Mouse (Mus musculus): ENCODE data around the gene Rit1. TPM values are rescaled to one million over a fixed set of nuclear protein-coding genes. Genes with fewer than 3 reads are reported as not detected.
"Not testable (repeated sequence)": the region's sequence is repeated elsewhere in the genome, so short reads cannot be mapped to it uniquely, and the experiment has no call there.

Gene Rit1
- 10 to 100 TPM; 32.1 to 33.2 TPM for total RNA-seq (2021)
- long read RNA-seq, experiment 1, transcript Rit1-201 (6 exons, 1,204 nt), result major isoform, 16 of 22 reads
- long read RNA-seq, experiment 1, partial matches to known transcripts, result 1 of 22 reads
- long read RNA-seq, experiment 1, other reads (novel, unspliced or antisense), result 4 of 22 reads
- long read RNA-seq, experiment 2, transcript Rit1-201 (6 exons, 1,204 nt), result major isoform, 18 of 23 reads
- long read RNA-seq, experiment 2, partial matches to known transcripts, result 0 of 23 reads
- long read RNA-seq, experiment 2, other reads (novel, unspliced or antisense), result 3 of 23 reads

- DNase-seq (ENCODE audit: low spot score in 2 of 2), result peak; percentile 73 to 90
These were observed at the start of gene Rit1 for GRCm38 (mm10) chr3:88716399-88717197. TSS of gene Rit1 (plus strand) at chr3:88716838.

DNA sequence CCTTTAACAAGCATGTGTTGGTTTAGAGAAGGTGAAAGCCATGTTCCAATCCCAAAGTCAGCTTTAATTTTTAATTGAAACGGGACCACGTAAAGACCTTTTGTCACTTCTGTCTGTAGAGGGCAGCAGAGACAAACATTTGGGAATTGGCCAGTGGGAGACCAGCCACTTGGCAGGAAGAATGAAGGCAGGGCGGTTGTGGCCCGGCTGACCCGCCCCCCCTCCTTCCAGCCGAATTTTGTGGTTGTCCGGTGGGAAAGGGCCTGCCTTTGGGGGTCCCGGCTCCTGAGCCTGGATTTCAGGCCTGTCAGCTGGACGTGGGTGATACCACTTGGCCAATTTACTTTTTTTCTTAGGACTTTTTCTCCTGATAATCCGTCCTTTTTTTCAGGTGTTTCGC is 39.2 kb upstream of the Rit1 start:
- peak; percentile 64 to 73 for DNase-seq (ENCODE audit: low spot score in 2 of 2)

GRCm38 (mm10) chr3:88683814-88684213 is 32.8 kb upstream of the Rit1 start:
- no peak for DNase-seq (ENCODE audit: low spot score in 2 of 2)

DNA sequence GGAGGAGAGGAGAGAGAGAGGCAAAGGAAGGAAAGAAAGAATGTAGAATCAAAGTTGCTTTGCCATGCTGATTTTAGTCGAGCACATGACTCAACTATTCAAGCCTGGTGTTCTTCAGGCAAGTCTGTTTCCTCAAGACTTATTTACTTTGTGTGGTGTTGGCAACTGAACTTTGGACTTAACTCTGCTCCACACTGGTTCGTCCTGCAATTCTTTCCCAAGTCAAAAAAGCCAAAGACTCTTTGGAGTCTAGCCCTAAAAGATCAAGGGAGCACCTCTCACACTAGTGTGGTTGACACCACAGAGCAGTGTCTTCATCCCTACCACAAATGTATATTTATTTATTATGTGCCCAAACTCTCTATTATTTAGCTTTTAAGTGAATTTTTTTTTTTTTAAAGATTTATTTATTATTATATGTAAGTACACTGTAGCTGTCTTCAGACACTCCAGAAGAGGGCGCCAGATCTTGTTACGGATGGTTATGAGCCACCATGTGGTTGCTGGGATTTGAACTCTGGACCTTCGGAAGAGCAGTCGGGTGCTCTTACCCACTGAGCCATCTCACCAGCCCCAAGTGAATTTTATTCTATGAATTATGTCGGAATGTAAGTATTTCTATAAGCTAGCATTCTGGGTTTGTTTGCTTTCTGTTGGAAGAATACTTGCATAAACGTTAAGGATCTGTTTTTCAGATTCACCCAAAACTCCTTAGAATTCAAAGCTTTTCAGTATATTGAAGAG is 32.2 kb upstream of the Rit1 start:
- DNase-seq (ENCODE audit: low spot score in 2 of 2), result no peak

- peak; percentile 92 to 97 for DNase-seq (ENCODE audit: low spot score in 2 of 2)
These were observed 31.4 kb upstream of the Rit1 start, which contains the start of gene Khdc4 for GRCm38 (mm10) chr3:88684980-88685941. TSS of gene Khdc4 (plus strand) at chr3:88685803.

DNA sequence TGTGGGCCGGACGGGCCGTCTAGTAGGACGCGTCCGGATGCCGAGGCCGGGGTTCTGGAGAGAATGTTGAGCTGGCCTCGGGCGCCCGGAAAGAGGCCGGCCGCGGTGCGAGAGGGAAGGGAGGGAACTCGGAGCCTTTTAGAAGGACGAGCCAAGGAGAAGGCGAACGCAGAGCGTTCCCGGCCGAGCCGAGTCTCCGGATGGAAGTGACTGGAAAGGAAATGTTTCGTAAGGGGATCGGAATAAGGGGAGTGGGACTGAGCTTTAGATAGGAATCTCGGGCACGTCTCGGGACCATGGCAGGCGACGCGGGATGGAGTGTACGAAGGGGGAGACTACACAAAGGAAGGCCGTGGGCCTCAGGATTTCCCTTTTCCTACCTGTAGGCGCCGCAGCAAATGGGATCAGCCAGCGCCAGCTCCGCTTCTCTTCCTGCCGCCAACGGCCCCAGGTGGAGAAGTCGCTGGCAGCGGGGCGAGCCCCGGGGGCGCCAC is 30.6 kb upstream of the Rit1 start:
- peak; percentile 26 to 39 for DNase-seq (ENCODE audit: low spot score in 2 of 2)

GRCm38 (mm10) chr3:88686734-88687611 is 29.7 kb upstream of the Rit1 start:
- no peak for DNase-seq (ENCODE audit: low spot score in 2 of 2)

DNA sequence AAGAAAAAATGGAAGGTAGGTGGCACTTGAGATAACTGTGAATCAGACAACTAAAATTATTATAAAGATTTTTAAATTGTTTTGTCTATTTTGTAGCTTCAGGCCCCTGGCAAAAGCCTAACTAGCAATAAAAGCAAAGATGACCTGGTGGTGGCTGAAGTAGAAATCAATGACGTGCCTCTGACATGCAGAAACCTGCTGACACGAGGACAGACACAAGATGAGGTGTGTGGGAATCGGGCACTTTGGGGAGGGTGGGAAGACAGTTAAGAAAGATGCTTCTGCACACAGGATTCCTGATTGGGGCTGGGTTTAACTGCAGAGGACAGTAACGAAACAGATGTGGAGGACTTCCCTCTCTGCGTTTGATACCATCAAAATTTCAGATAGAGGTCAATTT is 27.6 kb upstream of the Rit1 start:
- no peak for DNase-seq (ENCODE audit: low spot score in 2 of 2)

DNA sequence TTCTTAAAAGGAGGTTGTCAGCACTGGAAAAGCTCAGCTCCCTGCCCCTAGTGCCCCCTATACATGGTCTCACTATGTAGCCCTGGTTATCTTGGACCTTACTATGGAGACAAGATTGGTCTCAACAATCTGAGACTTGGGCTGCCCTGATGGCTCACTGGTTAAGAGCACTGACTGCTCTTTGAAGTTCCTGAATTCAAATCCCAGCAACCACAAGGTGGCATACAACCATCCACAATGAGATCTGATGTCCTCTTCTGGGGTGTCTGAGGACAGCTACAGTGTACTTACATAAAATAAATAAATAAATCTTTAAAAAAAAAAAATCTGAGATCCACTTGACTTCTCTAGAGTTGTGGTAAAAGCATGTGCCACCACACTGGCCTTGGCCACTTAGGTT is 21.1 kb upstream of the Rit1 start:
- DNase-seq (ENCODE audit: low spot score in 2 of 2), result no peak

- no peak for DNase-seq (ENCODE audit: low spot score in 2 of 2)
These were observed 18.6 kb upstream of the Rit1 start for GRCm38 (mm10) chr3:88698051-88698450.

DNA sequence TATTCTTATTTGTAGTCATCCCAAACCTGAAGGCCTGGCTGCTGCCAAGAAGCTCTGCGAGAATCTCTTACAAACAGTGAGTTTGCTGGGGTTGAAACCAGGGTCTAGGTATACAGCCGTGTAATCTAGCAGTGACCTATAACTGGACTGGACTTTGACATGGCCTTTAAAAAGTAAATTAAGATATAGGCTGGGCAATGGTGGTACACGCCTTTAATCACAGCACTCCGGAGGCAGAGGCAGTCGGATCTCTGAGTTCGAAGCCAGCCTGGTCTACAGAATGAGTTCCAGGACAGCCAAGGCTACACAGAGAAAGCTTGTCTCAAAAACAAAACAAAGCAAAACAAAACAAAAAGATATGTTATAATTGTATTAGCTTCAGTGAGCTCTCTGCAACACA is 17.8 kb upstream of the Rit1 start:
- no peak for DNase-seq (ENCODE audit: low spot score in 2 of 2)

DNA sequence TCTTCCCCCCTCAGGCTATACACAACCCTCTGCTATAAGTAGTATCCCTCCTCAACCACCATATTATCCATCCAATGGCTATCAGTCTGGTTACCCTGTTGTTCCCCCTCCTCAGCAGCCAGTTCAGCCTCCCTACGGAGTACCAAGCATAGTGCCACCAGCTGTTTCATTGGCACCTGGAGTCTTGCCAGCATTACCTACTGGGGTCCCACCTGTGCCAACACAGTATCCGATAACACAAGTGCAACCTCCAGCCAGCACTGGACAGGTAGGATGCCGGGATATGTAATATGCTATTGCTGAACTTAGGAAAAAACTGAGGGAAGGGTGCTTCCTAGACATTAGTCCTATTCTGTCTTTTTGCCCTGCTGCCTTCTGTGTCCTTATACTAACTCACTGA is 16.4 kb upstream of the Rit1 start:
- no peak for DNase-seq (ENCODE audit: low spot score in 2 of 2)

DNA sequence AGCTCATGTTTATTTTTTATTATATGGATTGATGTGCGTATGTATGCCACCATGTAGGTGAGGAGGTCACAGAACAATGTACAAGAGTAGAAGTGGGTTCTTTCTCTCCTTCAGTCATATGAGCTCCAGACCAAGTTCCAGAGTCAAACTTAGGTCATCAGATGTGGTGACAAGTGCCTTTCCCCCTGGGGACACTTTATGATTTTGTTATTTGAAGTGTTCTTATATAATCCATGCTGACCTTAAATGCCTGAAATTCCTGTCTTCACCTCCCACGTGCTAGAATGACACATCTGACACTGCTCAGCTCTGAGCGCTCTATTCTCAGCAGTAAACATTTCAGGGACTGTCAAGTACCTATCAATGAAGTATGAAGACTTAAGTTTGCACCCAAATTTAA is 15.4 kb upstream of the Rit1 start:
- DNase-seq (ENCODE audit: low spot score in 2 of 2), result no peak

DNA sequence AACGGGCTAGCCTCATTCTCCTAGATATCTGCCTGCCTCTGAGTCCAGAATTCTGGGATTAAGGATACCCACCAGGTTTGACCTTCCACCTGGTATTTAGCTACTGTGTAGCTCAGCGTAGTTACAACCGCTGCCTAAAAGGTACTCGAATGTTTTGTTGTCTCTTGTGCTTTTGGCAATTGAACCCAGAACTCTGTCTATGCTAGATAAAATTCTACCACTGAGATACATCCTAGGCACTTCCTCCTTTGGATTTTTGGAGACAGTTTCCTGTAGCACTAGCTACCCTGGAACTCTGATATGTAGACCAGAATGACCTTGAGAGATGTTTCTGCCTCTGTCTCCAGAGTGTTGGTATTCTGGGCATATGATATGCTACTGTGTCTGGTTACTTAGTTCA is 2.9 kb upstream of the Rit1 start:
- no peak for DNase-seq (ENCODE audit: low spot score in 2 of 2)

GRCm38 (mm10) chr3:88714725-88715124 is 1.9 kb upstream of the Rit1 start:
- DNase-seq (ENCODE audit: low spot score in 2 of 2), result no peak

- not testable (repeated sequence) for DNase-seq (ENCODE audit: low spot score in 2 of 2)
These were observed 922 bp upstream of the Rit1 start for GRCm38 (mm10) chr3:88715716-88716115.

DNA sequence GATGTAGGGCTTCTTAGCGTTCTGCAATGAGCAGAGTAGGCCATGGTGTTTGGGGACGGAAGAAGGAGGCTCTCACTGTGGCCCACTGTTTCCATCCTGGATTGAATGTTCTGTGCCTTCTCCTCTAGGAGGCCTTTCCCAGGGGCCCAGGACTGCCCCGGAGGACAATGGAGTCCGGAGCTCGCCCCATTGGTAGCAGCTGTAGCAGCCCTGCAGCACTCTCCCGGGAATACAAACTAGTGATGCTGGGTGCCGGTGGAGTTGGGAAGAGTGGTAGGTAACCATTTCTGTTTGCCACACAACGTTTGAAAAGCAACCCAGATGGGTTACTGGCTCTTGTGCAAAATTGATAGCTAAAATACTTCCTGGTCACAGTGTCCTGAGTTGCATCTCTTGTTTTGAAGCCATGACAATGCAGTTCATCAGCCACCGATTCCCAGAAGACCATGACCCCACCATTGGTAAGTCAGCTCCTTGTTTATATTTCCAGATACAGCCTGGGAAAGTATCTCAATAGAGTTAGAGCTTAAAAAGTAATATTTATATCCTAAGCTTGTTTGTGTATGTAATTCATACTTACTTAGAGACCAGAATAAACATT is 660 bp downstream of the Rit1 start:
- peak in 1 of 2 experiments; percentile 31 for DNase-seq (ENCODE audit: low spot score in 2 of 2)

DNA sequence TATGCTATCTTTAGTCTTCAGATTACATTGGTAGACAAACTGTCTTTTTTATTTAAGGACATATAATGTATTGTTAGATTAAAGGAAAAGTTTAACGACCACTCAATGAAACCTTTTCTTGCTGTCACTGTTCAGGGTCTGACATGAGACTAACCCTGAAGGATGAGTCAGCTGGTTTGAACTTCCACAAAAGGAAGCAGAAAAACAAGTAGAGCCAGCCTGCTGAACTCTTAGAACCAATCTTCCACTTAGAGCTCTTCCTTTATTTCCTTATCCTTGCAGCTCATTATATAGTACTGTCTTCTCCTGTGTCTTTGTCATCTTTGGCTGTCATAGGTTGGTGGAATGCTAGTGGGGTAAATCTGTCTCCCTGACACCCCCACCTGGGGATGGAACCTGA is 1.2 kb downstream of the Rit1 start:
- no peak for DNase-seq (ENCODE audit: low spot score in 2 of 2)

- DNase-seq (ENCODE audit: low spot score in 2 of 2), result no peak
These were observed 2.5 kb downstream of the Rit1 start for GRCm38 (mm10) chr3:88719098-88719497.

Data from gastrocnemius, postnatal 4 days (tissue).